Mouse (Mus musculus) thymus, postnatal 25 days (tissue): ENCODE data around the gene Sec31a.

ENCODE experiments used
- DNase-seq: peaks from one replicate; pipeline ENCODE4 v3.0.0; 2022

Sec31a gene

DNA sequence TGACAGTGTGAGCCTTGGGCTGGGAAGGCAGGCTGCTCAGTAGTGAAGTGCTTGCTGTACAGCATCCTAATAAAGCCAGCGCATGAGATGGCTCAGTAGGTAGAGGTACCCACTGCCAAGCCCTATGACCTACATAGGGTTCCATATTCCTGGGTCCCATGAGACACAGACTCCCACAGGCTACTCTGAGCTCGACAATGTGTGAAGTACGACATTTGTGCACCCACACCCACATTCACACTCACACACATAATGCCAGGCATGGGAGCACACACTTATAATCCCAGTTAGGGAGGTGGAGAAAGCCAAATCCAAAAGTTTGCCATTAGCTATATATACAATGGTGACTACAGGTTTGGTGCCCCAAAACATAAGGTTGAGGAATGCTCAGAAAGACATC, 19.3 kb downstream of the Sec31a start:
- no peak for DNase-seq

DNA sequence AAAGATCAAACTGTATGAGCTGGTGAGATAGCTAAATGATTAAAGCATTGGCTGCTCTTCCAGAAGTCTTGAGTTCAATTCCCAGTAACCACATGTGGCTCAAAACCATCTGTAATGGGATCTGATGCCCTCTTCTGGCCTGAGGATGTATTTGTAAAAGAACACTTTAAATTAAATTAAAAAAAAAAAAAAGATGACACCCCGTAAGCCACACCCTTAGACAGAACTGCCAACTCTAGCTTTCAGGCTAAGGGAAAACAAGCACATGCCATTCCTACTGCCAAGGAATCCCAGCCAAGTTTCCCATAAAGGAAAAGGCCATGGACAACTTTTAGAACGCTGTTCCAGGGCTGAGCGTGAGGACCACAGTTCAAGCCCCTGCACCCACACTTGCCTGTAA, 22.4 kb downstream of the Sec31a start:
- DNase-seq: no peak

GRCm38 (mm10) chr5:100392436-100392955, 23.5 kb downstream of the Sec31a start:
- no peak for DNase-seq

DNA sequence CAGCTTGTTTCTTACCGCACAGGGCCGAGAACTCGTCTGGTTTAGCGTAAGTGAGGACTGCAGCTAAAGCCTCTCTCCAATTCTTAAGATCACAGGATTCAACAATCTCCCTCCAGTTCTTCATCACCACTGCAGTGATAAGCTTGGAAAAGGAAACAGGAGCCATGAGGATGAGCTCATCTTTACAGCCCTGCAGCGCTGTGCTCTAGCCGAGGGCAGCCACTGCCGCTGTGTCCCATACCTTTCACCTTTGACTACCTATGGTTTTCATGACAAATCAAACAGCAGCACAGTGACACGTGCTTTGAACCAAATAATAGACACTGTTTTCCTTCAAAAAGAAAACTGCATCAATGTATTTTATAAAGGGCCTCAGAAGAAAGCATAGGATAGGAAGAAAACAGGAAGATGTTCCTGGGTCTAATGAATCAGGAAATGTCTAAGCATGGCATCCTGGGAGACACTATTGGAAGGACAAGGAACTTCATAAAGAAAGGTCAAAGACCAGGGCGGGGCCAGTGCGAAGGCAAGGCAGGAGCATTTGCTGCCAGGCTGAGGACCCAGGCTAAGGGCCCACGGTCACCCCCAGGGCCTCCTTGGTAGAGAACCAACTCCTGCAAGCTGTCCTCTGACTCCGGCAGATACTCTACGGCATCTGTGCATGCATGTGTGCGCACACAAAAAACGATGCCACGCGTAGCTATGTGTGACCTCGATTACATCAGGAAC, 32.1 kb downstream of the Sec31a start:
- DNase-seq: no peak

- DNase-seq: no peak
Observed at GRCm38 (mm10) chr5:100381094-100381493, 34.9 kb downstream of the Sec31a start.

DNA sequence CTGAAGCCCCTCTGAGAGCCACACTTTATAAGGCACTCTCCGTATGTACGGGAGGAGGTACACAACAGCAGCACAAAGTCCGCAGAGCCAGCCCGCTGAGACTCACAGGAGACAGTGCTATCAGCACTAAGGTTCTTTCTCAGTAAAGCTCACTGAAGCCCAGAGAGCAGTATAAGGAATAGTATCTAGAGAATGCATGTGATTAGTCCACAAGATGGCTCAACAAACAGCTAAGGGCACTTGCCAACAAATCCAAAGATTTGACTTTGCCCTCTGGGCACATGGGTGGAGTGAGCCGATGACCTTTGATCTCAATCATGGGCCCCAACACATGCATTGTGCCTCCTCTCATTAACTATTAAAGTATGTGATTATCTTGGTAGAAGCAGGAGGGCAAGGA, 35.8 kb downstream of the Sec31a start:
- DNase-seq: no peak

- no peak for DNase-seq
Observed at GRCm38 (mm10) chr5:100378981-100379380, 37.1 kb downstream of the Sec31a start.

DNA sequence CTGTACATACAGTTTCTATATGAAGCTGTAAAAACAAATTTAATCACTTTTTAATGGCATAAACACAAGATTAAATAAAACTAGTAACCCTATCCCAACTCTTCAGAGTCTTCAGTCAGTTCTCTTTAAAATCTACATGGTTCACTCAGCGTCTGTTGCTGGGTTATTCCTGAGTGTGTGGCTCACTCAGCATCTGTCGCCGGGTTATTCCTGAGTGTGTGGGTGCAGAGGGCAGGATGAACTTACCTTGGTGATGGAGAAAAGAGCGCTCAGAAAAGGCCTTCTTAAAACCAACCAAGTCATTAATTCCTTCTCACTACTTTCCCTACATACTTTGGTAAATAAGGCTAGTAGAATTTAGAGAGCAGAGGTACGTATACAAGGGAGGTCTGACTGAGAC, 37.8 kb downstream of the Sec31a start:
- DNase-seq: no peak

DNA sequence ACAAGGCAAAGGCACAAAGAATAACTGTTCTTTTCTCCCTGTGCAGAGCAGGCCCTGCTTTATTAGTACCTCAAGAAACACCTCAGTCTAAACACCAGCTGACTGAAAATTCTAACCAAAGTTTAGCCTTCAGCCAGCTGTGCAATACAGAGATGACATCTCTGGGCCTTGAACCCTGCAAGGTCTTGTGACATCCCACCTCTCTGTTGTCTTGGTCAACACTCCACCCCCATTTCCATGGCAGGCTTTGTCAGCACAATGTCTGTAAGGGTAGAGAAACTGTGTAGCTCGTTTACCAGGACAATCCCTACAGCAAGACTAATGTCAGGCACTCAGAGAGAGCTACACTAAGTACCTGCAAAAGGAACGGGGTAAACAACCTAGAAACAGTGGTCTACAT, 38.7 kb downstream of the Sec31a start:
- no peak for DNase-seq

GRCm38 (mm10) chr5:100374703-100375102, 41.3 kb downstream of the Sec31a start:
- DNase-seq: no peak

DNA sequence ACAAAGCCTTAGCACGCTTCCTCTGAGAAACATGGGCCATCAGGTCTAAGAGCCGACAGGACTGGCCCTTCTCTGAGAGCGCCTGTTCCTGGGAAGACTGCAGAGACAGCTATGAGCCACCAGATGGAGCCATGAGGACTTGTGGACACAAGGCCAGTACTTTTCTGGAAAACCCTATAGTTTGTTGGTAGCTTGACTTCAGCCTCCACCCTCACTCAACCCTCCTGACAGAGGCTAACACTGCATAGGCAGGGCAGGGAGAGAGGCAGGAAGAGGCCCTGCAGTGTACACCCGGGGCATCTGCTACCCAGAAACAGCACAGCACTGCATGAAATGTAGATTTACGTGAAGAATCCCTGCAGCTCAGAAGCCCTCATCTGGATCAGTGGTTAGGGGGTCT, 42.1 kb downstream of the Sec31a start:
- DNase-seq: peak; percentile 43

GRCm38 (mm10) chr5:100370919-100371318, 45.1 kb downstream of the Sec31a start:
- DNase-seq: no peak

DNA sequence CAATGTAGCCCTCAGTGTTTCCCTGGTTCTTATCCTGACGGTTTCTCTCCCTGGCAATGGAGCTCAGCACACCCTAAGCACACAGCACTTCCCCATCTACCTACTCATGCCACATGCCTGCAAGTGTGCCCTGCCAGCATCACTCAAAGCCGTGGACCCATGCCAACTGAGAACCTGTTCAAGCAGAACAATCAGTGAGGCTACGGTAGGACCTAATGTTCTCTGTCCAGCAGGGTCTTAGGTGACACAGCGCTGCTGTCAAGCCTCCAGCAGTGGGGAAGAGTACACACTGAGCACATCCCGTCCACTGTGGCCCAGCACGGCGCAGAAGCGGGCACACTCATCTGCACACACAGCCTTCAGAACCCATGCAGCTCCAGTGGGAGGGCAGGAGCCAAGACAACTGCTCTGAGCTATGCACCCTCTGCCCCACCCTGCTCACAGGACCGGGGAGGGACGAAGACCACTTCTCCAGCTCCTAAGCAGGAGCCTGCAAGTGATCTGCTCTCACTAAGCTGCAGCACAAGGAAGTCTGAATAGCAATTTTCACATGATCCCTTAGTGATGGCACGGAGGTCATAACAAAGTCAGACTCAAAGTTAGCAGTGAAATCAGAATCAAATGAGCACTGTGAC, 46.1 kb downstream of the Sec31a start:
- DNase-seq: no peak

DNA sequence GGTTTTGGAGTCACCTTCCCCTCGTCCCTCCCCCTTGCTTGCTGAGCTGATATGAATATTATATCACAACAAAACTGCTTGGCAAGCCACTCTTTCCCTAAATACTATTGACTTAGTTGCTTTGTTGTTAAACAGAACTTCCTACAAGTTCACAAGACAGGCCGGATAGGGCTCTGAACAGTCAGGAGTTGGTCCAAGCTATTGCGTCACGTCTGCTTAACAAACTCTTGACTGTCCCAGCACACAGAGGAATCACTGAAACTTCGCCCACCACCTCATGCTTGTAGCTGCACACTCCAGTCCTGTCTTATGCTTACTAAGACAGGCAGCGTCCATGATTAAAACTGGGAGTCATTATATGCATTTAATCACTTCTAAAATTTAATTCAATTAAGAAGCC, 46.9 kb downstream of the Sec31a start:
- no peak for DNase-seq

DNA sequence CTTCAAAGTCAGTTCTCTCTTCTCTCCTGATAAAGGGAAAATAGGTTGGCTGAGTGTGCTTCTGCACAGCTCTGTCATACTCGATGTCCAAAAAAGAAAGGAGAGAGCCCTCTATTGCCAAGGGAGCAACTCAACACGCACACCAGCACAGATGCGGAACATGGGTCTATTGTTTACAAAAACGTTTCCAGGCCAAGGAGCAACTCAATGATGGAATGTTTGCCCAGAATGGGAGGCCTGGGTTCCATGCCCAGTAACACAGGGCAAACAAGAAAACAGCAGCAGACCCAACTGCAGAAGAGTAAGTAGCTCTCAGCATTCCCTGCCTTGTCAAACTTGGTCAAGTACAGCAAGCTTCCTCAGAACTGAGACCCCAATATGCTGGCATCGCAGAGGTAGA, 47.5 kb downstream of the Sec31a start:
- DNase-seq: no peak

- DNase-seq: no peak
Observed at GRCm38 (mm10) chr5:100367051-100367450, 49.0 kb downstream of the Sec31a start.

DNA sequence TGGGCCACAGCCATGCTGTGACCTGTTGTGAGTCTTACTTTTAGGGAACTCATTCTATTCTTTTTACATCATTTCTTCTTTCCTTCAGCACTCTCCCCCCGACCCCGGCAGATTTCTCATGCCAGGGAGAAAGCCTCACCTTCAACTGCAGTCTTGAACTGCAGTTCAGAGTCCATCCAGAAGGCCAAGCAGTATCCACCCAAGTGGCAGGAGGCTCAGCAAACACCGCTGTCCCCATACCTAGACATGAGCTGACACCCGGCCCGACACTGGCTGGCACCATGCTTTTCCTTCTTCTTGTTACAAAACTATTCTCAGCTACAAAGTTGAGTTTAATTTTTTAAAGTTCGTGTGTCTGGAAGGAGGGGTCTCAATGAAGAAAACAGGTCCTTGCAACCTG, 55.7 kb downstream of the Sec31a start:
- no peak for DNase-seq

- DNase-seq: peak; percentile 49
Observed at GRCm38 (mm10) chr5:100358334-100358733, 57.7 kb downstream of the Sec31a start.

DNA sequence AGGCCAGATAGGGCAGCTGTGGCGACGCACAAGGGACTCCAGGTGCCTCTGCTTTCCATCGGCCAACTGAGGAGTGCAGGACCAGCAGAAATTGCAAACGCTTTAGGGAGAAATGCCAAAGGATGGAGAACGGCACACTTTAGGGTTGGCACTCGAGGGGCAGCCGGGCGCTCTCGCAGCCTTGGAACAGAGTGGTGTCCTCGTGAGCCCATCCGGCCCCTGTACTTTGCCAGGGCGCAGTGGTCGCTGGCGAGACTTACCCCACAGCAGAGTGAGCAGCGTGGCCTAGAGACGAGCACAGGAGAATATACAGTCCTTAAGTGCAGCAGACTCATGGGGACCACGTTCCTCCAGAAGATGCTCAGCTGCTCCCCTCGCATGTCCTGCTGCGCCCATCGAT, 61.4 kb downstream of the Sec31a start:
- no peak for DNase-seq

GRCm38 (mm10) chr5:100352986-100353848, 62.8 kb downstream of the Sec31a start:
- no peak for DNase-seq

DNA sequence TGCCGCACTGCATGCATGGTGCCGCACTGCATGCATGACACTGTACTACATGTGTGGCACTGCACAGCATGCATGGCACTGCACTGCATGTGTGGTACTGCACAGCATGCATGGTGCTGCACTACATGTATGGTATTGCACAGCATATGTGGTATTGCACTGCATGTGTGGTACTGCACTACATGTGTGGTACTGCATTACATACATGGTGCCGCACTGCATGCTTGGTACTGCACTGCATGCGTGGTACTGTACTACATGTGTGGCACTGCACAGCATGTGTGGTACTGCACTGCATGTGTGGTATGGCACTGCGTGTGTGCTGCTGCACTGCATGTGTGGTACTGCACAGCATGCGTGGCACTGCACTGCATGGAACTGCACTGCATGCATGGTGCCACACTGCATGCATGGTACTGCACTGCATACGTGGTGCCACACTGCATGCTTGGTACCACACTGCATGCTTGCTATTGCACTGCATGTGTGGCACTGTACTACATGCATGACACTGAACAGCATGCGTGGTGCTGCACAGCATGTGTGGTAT, 65.1 kb downstream of the Sec31a start:
- DNase-seq: no peak

DNA sequence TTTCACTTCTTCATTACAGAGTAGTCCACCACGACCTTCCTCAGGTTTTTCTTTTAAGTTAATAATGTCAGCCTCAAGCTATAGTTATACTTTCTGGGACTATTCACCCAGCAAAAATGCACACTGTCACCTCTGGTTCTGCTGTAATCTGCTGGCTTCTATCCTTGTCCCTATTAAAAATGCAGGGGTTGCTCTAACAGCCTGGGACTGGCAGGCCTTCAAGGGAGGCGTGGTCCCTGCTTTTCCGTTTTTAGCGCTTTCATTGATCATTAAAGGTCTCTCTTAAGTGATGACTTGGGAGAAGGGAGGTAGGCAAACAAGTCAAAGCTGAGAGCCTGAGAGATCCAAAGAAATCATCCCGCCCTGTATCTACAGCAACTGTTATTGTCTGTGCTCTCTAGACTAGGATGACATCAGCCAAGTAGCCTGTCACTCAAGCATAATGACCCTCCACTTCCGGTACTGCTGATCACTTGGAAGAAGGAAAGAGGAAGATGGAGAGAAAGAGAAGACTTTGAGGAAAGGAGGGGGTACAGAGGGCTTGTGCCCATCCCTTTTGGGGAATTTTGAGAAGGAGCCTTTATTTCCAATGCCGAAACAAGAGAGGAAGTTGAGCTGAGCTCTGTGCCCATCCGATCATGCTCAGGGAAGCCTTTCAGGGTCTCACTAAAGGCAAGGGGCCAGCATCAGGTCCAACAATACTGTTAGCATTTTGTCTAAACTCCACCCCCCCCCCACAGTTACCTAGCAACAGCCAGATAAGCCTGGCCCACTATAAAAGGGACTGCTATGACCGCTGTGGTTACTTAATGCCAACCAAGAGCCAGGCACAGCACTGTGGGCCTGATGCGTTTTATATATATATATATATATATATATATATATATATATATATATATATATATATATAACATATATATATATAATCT, 66.5 kb downstream of the Sec31a start:
- DNase-seq: no peak
